Comparison of ENCODE assay signal across 8 mouse cellular contexts in genomic region chr9:57537728-57538181, GRCm38 (mm10). TPM values are rescaled to one million over a fixed set of nuclear protein-coding genes. Genes with fewer than 3 reads are reported as not detected.
DNase-seq lines count a peak whose midpoint lies in the region; ATAC-seq lines count a peak whose summit lies in the region.

No protein-coding gene starts in this region.

- no peaks in the 10 kb centered on the region for H3K9me3 ChIP-seq in neural tube, embryonic 11.5 days (ENCODE audit: control insufficient read depth, low read length)
- H3K9me3 ChIP-seq in hindbrain, embryonic 12.5 days (replicated peaks) = no peaks in the 10 kb centered on the region

- peaks cover 9% of the 10 kb centered on the region for H3K4me1 ChIP-seq in neural tube, embryonic 11.5 days (ENCODE audit: control insufficient read depth, insufficient read depth, low read length)
- H3K4me1 ChIP-seq in hindbrain, embryonic 12.5 days = peaks cover 18% of the 10 kb centered on the region

- peak overlapping the region; percentile 63 for H3K27ac ChIP-seq in neural tube, embryonic 11.5 days (ENCODE audit: low read depth, low read length)
- H3K27ac ChIP-seq in hindbrain, embryonic 12.5 days = peak overlapping the region; percentile 92
- H3K27ac ChIP-seq in macrophage = peak overlapping the region; percentile 76

- H3K36me3 ChIP-seq in neural tube, embryonic 11.5 days (ENCODE audit: control insufficient read depth, insufficient read depth, low read length) = peaks cover under 1% of the 10 kb centered on the region; the same call in 1 of the 2 replicates
- H3K36me3 ChIP-seq in hindbrain, embryonic 12.5 days = peaks cover 44% of the 10 kb centered on the region
- H3K36me3 ChIP-seq in macrophage (ENCODE audit: inconsistent target) = peaks cover 27% of the 10 kb centered on the region

- DNase-seq in adrenal gland, postnatal 14 days = peak; percentile 55
- DNase-seq in adrenal gland, adult 18-20 months (ENCODE audit: low spot score in 2 of 2) = no peak
- no peak for DNase-seq in neural tube, embryonic 11.5 days (ENCODE audit: low spot score)
- no peak for DNase-seq in neural tube, embryonic 10.5 days (ENCODE audit: extremely low spot score, low spot score)
- no peak for DNase-seq in retina, embryonic 14.5 days (ENCODE audit: low spot score)

- 0% methylated on average over 24 of the region's 24 CpGs for WGBS in neural tube, embryonic 11.5 days
- whole genome bisulfite sequencing in hindbrain, embryonic 12.5 days = under 1% methylated on average over 16 of the region's 24 CpGs
- under 1% methylated on average over 23 of the region's 24 CpGs for WGBS in macrophage (ENCODE audit: missing documents)

- peak overlapping the region; percentile 86 for H3K4me2 ChIP-seq in neural tube, embryonic 11.5 days (ENCODE audit: low read depth)
- H3K4me2 ChIP-seq in hindbrain, embryonic 12.5 days (replicated peaks) = peak overlapping the region; percentile 78

- peaks cover 17% of the 10 kb centered on the region for H3K79me2 ChIP-seq in macrophage (ENCODE audit: inconsistent target)

- ATAC-seq in neural tube, embryonic 11.5 days (ENCODE audit: insufficient read depth, low FRiP score, low TSS enrichment) = peak; percentile 76
- ATAC-seq in hindbrain, embryonic 12.5 days (ENCODE audit: low FRiP score) = peak; percentile 78
- ATAC-seq in megakaryocyte-erythroid progenitor cell, adult 5-6 weeks (replicated peaks; ENCODE audit: low FRiP score, low TSS enrichment, poor library complexity, severe bottlenecking) = no peak

- H3K27me3 ChIP-seq in neural tube, embryonic 11.5 days (ENCODE audit: control insufficient read depth, insufficient read depth, low read length) = no peaks in the 10 kb centered on the region
- no peaks in the 10 kb centered on the region for H3K27me3 ChIP-seq in hindbrain, embryonic 12.5 days

- H3K9ac ChIP-seq in neural tube, embryonic 11.5 days (ENCODE audit: low read length) = peak overlapping the region; percentile 83
- H3K9ac ChIP-seq in hindbrain, embryonic 12.5 days = peak overlapping the region; percentile 88

- peak overlapping the region; percentile 81 for H3K4me3 ChIP-seq in neural tube, embryonic 11.5 days (ENCODE audit: low read depth, low read length)
- H3K4me3 ChIP-seq in hindbrain, embryonic 12.5 days = peak overlapping the region; percentile 84
- peak overlapping the region; percentile 84 for H3K4me3 ChIP-seq in macrophage (ENCODE audit: inconsistent target)

RNA-seq across cellular contexts. Expression of gene Fam219b, which starts 0.4 kb away (rescaled TPM):
- 17.5 and 19.1 TPM in 2 replicates for total RNA-seq in adrenal gland, postnatal 14 days (2021)
- 10 to 100 TPM; 21.4 to 26.4 TPM for total RNA-seq in adrenal gland, adult 18-20 months (2021)
- polyA plus RNA-seq in neural tube, embryonic 11.5 days (2014; fragmentation: Nextera tagmentation; extraction: Ambion mirVana) = 15.9 and 18.2 TPM in 2 replicates
- polyA plus RNA-seq in hindbrain, embryonic 12.5 days (2016; fragmentation: Nextera tagmentation; extraction: Ambion mirVana) = 20.0 and 21.0 TPM in 2 replicates
- 10 to 100 TPM in 15 of 26 experiments, 1 to 10 TPM in 11; 3.6 to 67.2 (median 11.0) TPM for total RNA-seq in macrophage (2018; cell fraction: chromatin; rRNA removed)
- total RNA-seq in macrophage (2018; cell fraction: cytosol; rRNA removed) = 10 to 100 TPM in 17 of 26 experiments, 1 to 10 TPM in 9; 5.3 to 20.2 (median 14.4) TPM
- total RNA-seq in macrophage (2018; cell fraction: nucleus; rRNA removed) = 10 to 100 TPM in 15 of 26 experiments, 1 to 10 TPM in 11; 3.8 to 42.8 (median 12.3) TPM
- polyA plus RNA-seq in macrophage (2018) = 11.2 to 20.8 TPM (median 15.2 TPM) in 3 replicates
- 12.1 and 12.7 TPM in 2 replicates for total RNA-seq in megakaryocyte-erythroid progenitor cell, adult 5-6 weeks (2014; fragmentation: Nextera tagmentation)
- total RNA-seq in megakaryocyte-erythroid progenitor cell, adult 5-6 weeks (2017) = 9.2 and 10.0 TPM in 2 replicates

RNA-seq across cellular contexts. Expression of gene Mpi, which starts 14.8 kb away (rescaled TPM):
- total RNA-seq in adrenal gland, postnatal 14 days (2021) = 35.8 and 38.6 TPM in 2 replicates
- total RNA-seq in adrenal gland, adult 18-20 months (2021) = 10 to 100 TPM; 34.7 to 36.8 TPM
- polyA plus RNA-seq in neural tube, embryonic 11.5 days (2014; fragmentation: Nextera tagmentation; extraction: Ambion mirVana) = 52.8 and 53.0 TPM in 2 replicates
- 59.2 and 61.4 TPM in 2 replicates for polyA plus RNA-seq in hindbrain, embryonic 12.5 days (2016; fragmentation: Nextera tagmentation; extraction: Ambion mirVana)
- total RNA-seq in macrophage (2018; cell fraction: chromatin; rRNA removed) = 100 to 1,000 TPM in 1 of 26 experiments, 10 to 100 TPM in 20, 1 to 10 TPM in 5; 4.2 to 108 (median 38.6) TPM
- total RNA-seq in macrophage (2018; cell fraction: cytosol; rRNA removed) = 10 to 100 TPM; 11.2 to 33.5 (median 18.7) TPM
- 10 to 100 TPM in 24 of 26 experiments, 1 to 10 TPM in 2; 6.2 to 65.3 (median 32.2) TPM for total RNA-seq in macrophage (2018; cell fraction: nucleus; rRNA removed)
- polyA plus RNA-seq in macrophage (2018) = 16.5 to 25.5 TPM (median 20.0 TPM) in 3 replicates
- 13.5 and 16.6 TPM in 2 replicates for total RNA-seq in megakaryocyte-erythroid progenitor cell, adult 5-6 weeks (2014; fragmentation: Nextera tagmentation)
- 6.6 and 6.7 TPM in 2 replicates for total RNA-seq in megakaryocyte-erythroid progenitor cell, adult 5-6 weeks (2017)

RNA-seq across cellular contexts. Expression of gene Cox5a, which starts 16.7 kb away (rescaled TPM):
- total RNA-seq in adrenal gland, postnatal 14 days (2021) = 1,056 and 1,152 TPM in 2 replicates
- total RNA-seq in adrenal gland, adult 18-20 months (2021) = 100 to 1,000 TPM; 514 to 860 TPM
- 688 and 702 TPM in 2 replicates for polyA plus RNA-seq in neural tube, embryonic 11.5 days (2014; fragmentation: Nextera tagmentation; extraction: Ambion mirVana)
- 655 and 680 TPM in 2 replicates for polyA plus RNA-seq in hindbrain, embryonic 12.5 days (2016; fragmentation: Nextera tagmentation; extraction: Ambion mirVana)
- total RNA-seq in macrophage (2018; cell fraction: chromatin; rRNA removed) = 100 to 1,000 TPM in 1 of 26 experiments, 10 to 100 TPM in 25; 39.5 to 113 (median 62.9) TPM
- total RNA-seq in macrophage (2018; cell fraction: cytosol; rRNA removed) = 100 to 1,000 TPM; 214 to 682 (median 384) TPM
- 100 to 1,000 TPM in 14 of 26 experiments, 10 to 100 TPM in 12; 58.3 to 250 (median 112) TPM for total RNA-seq in macrophage (2018; cell fraction: nucleus; rRNA removed)
- 93.1 to 404 TPM (median 403 TPM) in 3 replicates for polyA plus RNA-seq in macrophage (2018)
- 479 and 484 TPM in 2 replicates for total RNA-seq in megakaryocyte-erythroid progenitor cell, adult 5-6 weeks (2014; fragmentation: Nextera tagmentation)
- 60.4 and 80.0 TPM in 2 replicates for total RNA-seq in megakaryocyte-erythroid progenitor cell, adult 5-6 weeks (2017)

RNA-seq across cellular contexts. Expression of gene Scamp2, which starts 23.0 kb away (rescaled TPM):
- total RNA-seq in adrenal gland, postnatal 14 days (2021) = 41.8 and 51.8 TPM in 2 replicates
- total RNA-seq in adrenal gland, adult 18-20 months (2021) = 10 to 100 TPM; 51.3 to 61.9 TPM
- polyA plus RNA-seq in neural tube, embryonic 11.5 days (2014; fragmentation: Nextera tagmentation; extraction: Ambion mirVana) = 56.7 and 59.6 TPM in 2 replicates
- polyA plus RNA-seq in hindbrain, embryonic 12.5 days (2016; fragmentation: Nextera tagmentation; extraction: Ambion mirVana) = 61.9 and 63.3 TPM in 2 replicates
- total RNA-seq in macrophage (2018; cell fraction: chromatin; rRNA removed) = 100 to 1,000 TPM in 12 of 26 experiments, 10 to 100 TPM in 14; 36.1 to 197 (median 92.2) TPM
- total RNA-seq in macrophage (2018; cell fraction: cytosol; rRNA removed) = 100 to 1,000 TPM; 134 to 249 (median 184) TPM
- total RNA-seq in macrophage (2018; cell fraction: nucleus; rRNA removed) = 100 to 1,000 TPM in 23 of 26 experiments, 10 to 100 TPM in 3; 90.1 to 273 (median 166) TPM
- 90.8 to 189 TPM (median 140 TPM) in 3 replicates for polyA plus RNA-seq in macrophage (2018)
- total RNA-seq in megakaryocyte-erythroid progenitor cell, adult 5-6 weeks (2014; fragmentation: Nextera tagmentation) = 21.5 and 45.2 TPM in 2 replicates
- total RNA-seq in megakaryocyte-erythroid progenitor cell, adult 5-6 weeks (2017) = 10.1 and 22.2 TPM in 2 replicates

RNA-seq across cellular contexts. Expression of gene Rpp25, which starts 33.9 kb away (rescaled TPM):
- 2.2 and 2.7 TPM in 2 replicates for total RNA-seq in adrenal gland, postnatal 14 days (2021)
- 1 to 10 TPM; 1.2 to 1.7 TPM for total RNA-seq in adrenal gland, adult 18-20 months (2021)
- 8.7 and 8.8 TPM in 2 replicates for polyA plus RNA-seq in neural tube, embryonic 11.5 days (2014; fragmentation: Nextera tagmentation; extraction: Ambion mirVana)
- polyA plus RNA-seq in hindbrain, embryonic 12.5 days (2016; fragmentation: Nextera tagmentation; extraction: Ambion mirVana) = 7.3 and 7.6 TPM in 2 replicates
- under 1 TPM in 1 of 26 experiments, not detected in 25; 0.63 TPM for total RNA-seq in macrophage (2018; cell fraction: chromatin; rRNA removed)
- total RNA-seq in macrophage (2018; cell fraction: cytosol; rRNA removed) = under 1 TPM in 10 of 26 experiments, not detected in 16; 0.07 to 0.35 (median 0.19) TPM
- total RNA-seq in macrophage (2018; cell fraction: nucleus; rRNA removed) = under 1 TPM in 1 of 26 experiments, not detected in 25; 0.49 TPM
- 0.10 to 0.36 TPM in 2 of 3 replicates, not detected in the other for polyA plus RNA-seq in macrophage (2018)
- total RNA-seq in megakaryocyte-erythroid progenitor cell, adult 5-6 weeks (2014; fragmentation: Nextera tagmentation) = not detected in 2 replicates
- total RNA-seq in megakaryocyte-erythroid progenitor cell, adult 5-6 weeks (2017) = not detected in 2 replicates
